Mouse (Mus musculus): Measurements from ENCODE around the gene Zfp423. TPM values are rescaled to one million over a fixed set of nuclear protein-coding genes. Genes with fewer than 3 reads are reported as not detected.

Gene Zfp423
- total RNA-seq, 2 experiments from 2014 or later: 18.2 to 26.0 TPM

- no peak for DNase-seq (ENCODE audit: extremely low spot score in 1 of 2, low spot score in 2 of 2)
- intact Hi-C loops (cut with DNase I): no loop called here
Observed at GRCm38 (mm10) chr8:87700321-87700720, 259.1 kb downstream of the Zfp423 start.

- no peak for DNase-seq (ENCODE audit: extremely low spot score in 1 of 2, low spot score in 2 of 2)
- intact Hi-C loops (cut with DNase I): no loop called here
Observed at GRCm38 (mm10) chr8:87697127-87697526, 262.3 kb downstream of the Zfp423 start.

DNA sequence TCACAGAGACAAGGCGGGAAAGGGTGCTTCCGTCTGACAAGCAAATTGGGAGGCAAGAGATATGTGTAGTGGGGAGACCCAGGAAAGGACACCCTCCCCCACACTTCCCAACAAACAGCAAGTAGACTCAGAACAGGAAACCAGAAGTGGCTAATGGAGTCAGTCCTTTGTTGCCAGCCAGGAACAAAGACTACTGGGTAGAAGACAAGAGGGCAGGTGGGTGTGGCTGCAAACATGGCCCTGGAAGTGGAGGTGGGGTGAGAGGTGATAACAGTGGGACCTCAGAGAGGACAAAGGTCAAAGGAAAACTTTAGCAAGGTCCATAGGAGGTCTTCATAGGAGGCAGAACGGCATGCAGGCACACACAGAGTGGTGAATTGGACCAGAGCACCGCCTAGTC lies 265.7 kb downstream of the Zfp423 start:
- intact Hi-C loops (cut with DNase I): no loop called here
- DNase-seq (ENCODE audit: extremely low spot score in 1 of 2, low spot score in 2 of 2): no peak

- no peak for DNase-seq (ENCODE audit: extremely low spot score in 1 of 2, low spot score in 2 of 2)
- intact Hi-C loops (cut with DNase I): no loop called here
Observed at GRCm38 (mm10) chr8:87690100-87691095, 269.0 kb downstream of the Zfp423 start.

DNA sequence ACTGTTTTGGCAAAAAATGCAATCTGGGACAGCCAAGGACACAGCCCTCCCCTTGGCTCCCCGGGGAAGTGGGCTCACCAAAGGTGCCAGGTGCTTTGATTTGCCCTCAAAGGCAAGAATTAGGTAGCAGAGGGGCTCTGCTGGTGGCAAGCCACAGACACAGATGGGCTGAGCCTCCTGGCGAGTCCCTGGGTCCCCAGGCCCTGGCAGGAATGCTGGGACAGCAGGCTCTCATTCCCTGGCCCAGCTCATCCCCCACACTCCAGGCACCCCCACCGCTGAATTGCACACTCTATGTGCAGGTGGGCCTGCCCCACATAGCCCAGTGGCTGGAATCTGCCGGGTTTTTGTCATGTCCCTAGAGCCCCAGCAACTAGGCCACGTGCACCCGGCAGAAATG lies 270.2 kb downstream of the Zfp423 start:
- intact Hi-C loops (cut with DNase I): no loop called here
- DNase-seq (ENCODE audit: extremely low spot score in 1 of 2, low spot score in 2 of 2): no peak

DNA sequence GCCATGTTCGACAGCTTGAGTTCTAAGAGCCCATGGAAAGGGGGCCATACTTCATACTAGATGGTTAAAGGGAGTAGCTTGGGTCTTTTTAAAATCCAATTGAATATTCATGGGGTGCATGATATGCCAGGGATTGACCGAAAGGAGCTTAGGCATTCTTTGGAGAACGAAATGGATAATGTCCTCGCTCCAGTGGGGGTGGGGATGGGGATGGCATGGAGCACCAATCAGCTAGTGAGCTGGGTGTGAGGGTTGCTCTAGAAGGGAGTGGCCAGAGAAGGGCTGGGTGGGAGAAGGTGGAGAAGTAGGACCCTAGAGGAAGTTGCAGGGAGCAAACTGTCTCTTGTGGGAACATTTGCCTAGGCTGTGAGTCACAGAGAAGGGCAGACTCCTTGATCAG lies 271.0 kb downstream of the Zfp423 start:
- intact Hi-C loops (cut with DNase I): no loop called here
- no peak for DNase-seq (ENCODE audit: extremely low spot score in 1 of 2, low spot score in 2 of 2)

DNA sequence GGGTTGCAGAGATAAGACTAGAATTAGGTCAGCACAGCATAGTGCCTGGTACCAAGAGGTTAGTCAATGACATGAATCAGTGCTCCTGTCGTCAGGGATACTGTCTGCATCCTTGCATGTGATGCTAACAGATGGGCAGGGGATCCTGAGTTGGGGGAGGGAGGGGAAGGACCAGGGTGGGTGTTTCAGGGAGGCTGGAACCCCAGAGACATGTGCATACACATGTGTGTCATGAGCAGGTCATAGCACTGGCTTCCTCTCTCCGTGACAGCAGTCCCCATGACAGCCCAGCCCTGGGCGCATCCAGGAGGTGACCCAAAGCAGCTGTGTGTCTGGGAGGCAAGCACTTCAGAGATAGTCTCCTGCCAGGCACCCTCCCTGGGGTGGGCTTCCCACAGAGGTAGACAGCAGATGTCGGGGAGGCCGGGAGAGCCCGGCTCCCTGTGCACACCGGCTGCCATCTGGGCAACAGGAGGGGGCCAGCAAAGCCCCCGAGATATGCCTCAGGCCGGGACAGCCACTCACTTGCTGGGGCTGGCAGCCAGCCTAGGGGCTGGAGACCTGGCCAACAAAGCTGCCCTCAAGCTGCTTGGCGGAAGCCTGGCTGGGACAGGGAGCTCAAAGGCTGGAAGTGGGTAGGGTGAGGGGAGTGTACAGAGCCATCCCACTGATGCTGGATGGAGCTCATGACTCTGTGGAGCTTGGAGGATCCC lies 272.3 kb downstream of the Zfp423 start:
- DNase-seq (ENCODE audit: extremely low spot score in 1 of 2, low spot score in 2 of 2): peak in 1 of 2 experiments; percentile 35
- intact Hi-C loops (cut with DNase I): no loop called here

DNA sequence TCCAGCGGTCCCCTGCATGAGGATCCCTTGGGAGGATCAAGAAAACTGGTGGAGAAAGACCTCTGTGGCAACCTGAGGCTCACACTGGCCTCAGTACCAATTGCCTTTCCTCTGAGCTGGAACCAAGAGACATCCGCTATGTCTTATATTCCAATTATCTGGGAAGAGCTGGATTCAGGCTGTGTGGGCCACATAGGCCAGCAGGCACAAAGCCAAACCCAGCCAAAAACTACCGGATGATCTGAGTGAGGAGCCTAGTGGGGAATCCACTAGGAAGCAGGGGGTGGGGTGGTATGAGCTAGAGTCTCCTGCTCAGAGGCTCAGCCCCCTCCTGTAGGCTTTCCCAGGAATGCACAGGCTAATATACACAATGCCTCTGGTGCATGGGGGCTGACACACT lies 273.4 kb downstream of the Zfp423 start:
- peak in 1 of 2 experiments; percentile 41 for DNase-seq (ENCODE audit: extremely low spot score in 1 of 2, low spot score in 2 of 2)
- intact Hi-C loops (cut with DNase I): no loop called here

DNA sequence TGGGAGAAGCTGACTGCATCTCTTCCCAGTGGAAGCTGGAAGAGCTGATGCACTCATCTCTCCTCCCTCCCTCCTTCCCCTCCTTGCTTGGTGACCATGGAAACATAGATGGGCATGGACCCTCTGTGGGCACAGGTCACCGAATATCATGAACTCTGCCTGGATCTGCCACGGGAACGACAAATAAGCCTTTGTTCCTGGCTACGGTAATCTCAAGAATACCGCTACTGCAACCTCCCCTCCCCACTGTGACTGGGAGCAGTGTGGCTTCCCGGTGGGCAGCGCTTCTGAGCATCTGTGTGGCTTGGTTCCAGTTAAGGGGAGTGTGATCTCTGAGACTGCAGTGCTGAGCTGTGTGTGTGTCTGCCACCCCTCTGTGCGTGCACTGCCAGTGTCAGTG lies 274.0 kb downstream of the Zfp423 start:
- no peak for DNase-seq (ENCODE audit: extremely low spot score in 1 of 2, low spot score in 2 of 2)
- intact Hi-C loops (cut with DNase I): no loop called here

GRCm38 (mm10) chr8:87682066-87682465 lies 277.3 kb downstream of the Zfp423 start:
- DNase-seq (ENCODE audit: extremely low spot score in 1 of 2, low spot score in 2 of 2): no peak
- intact Hi-C loops (cut with DNase I): no loop called here

- no peak for DNase-seq (ENCODE audit: extremely low spot score in 1 of 2, low spot score in 2 of 2)
- intact Hi-C loops (cut with DNase I): no loop called here
Observed at GRCm38 (mm10) chr8:87680034-87680433, 279.4 kb downstream of the Zfp423 start.

- no peak for DNase-seq (ENCODE audit: extremely low spot score in 1 of 2, low spot score in 2 of 2)
Observed at GRCm38 (mm10) chr8:87679431-87680003, 279.9 kb downstream of the Zfp423 start.

GRCm38 (mm10) chr8:87675411-87675810 lies 284.0 kb downstream of the Zfp423 start:
- DNase-seq (ENCODE audit: extremely low spot score in 1 of 2, low spot score in 2 of 2): peak in 1 of 2 experiments; percentile 43
- intact Hi-C loops (cut with DNase I): no loop called here

More at GRCm38 (mm10) chr8:87679431-87680003, 279.9 kb downstream of the Zfp423 start:
- intact Hi-C loops (cut with DNase I): no loop called here

DNA sequence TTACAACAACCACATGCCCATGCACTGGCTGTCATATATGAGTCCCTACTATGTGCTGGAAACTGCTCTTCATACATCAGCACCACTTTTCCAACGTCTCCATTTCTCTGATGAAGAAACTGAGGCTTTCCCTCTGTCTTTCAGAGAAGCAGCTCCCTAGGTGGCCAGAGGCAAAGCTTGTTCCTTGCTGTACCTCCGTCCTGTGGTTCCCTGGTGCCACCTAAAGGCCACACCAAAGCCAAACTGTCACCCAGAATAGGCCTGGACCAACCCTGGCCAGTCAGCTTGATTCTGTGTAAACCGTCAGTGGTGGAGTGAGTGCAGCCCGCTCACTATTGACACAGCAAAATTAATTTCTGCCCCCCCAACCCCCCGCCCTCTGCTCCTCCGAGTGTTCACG lies 285.2 kb downstream of the Zfp423 start:
- no peak for DNase-seq (ENCODE audit: extremely low spot score in 1 of 2, low spot score in 2 of 2)
- intact Hi-C loops (cut with DNase I): no loop called here

DNA sequence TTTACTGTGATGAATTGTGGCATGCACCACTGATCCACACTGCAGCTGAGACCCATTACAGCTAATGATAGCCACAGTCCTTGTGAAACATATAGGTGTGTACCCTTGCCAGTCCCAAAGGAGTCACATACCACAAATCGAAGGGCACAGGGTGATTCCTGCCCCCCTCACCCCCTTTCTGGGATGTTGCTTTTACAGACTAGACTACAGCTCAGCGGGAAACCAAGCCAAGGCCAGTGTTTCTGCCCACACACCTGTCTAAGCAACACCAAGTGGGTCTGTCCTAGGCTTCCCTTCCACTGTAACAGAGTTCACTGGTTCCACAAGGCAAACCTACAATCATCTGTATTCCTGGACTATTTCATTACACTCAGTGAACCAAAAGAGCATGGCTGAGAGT lies 287.2 kb downstream of the Zfp423 start:
- no peak for DNase-seq (ENCODE audit: extremely low spot score in 1 of 2, low spot score in 2 of 2)
- intact Hi-C loops (cut with DNase I): no loop called here

GRCm38 (mm10) chr8:87671209-87671970 lies 288.0 kb downstream of the Zfp423 start:
- DNase-seq (ENCODE audit: extremely low spot score in 1 of 2, low spot score in 2 of 2): no peak

DNA sequence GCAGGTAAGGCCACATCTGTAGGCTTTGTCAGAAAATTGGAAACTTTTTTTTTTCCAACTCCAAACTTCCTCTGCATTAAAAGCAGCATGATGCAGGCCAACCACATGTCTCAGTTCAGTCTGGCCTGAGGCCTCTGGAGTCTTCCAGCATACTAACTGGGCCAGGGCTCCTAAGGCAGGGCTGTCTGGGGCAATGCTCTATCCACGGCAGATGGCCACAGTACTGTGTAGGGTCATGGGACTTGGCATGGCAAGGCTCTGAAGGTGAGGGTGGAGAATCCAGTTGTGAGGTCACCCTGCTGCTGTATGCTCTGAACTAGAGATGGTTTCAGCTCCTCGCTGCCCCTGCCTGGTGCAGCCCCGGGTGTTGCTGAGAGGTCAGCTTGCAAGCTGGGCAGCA lies 289.2 kb downstream of the Zfp423 start:
- intact Hi-C loops (cut with DNase I): no loop called here
- no peak for DNase-seq (ENCODE audit: extremely low spot score in 1 of 2, low spot score in 2 of 2)

More at GRCm38 (mm10) chr8:87671209-87671970, 288.0 kb downstream of the Zfp423 start:
- intact Hi-C loops (cut with DNase I): no loop called here

DNA sequence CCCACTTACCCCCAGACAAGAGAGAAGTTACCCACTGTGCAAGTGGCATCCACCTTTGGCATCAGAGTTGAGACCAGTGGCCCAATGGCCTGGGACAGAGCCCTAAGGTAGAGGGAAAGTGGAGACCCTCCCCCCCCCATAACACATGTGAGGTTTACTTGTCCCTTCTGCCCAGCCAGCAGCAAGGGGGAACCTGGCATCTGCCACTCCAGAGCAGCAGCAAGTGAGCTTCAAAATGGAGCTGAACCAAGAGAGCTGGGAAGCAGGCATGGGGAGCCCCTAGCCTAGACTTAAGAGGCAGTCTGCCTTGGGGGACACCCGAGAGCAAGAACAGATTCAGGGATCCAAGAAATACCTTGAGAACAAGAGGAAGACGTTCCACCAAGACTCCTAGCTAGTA lies 290.7 kb downstream of the Zfp423 start:
- DNase-seq (ENCODE audit: extremely low spot score in 1 of 2, low spot score in 2 of 2): no peak
- intact Hi-C loops (cut with DNase I): no loop called here
